Mouse (Mus musculus) myocyte (in vitro differentiated cells): Measurements from ENCODE around the gene Cd180. TPM values are rescaled to one million over a fixed set of nuclear protein-coding genes. Genes with fewer than 3 reads are reported as not detected.

Experiments used
- H3K27me3 ChIP-seq: one replicate; pipeline ENCODE4 v1.6.1; 2011; ENCODE audit not compliant: control insufficient read depth, insufficient read depth, insufficient read length
- H3K36me3 ChIP-seq: one replicate; pipeline ENCODE4 v1.6.1; 2011; ENCODE audit not compliant: control insufficient read depth, insufficient read depth
- H3K4me2 ChIP-seq: one replicate; pipeline ENCODE4 v1.6.1; 2011; ENCODE audit warnings: low read depth, control low read depth
- H3K4me3 ChIP-seq: one replicate; pipeline ENCODE4 v1.5.1; 2011; ENCODE audit warnings: mild to moderate bottlenecking, control low read depth, moderate library complexity
- H3K79me2 ChIP-seq: one replicate; pipeline ENCODE4 v1.6.1; 2011; ENCODE audit not compliant: control insufficient read depth, insufficient read depth
- H3ac ChIP-seq: one replicate; pipeline ENCODE4 v1.6.1; 2011; ENCODE audit not compliant: control insufficient read depth, insufficient read length
- CEBPB ChIP-seq: IDR thresholded peaks from 2 replicates; pipeline ENCODE4 v1.6.1; 2011; ENCODE audit warnings: mild to moderate bottlenecking, moderate library complexity; ENCODE audit not compliant: poor library complexity, insufficient read depth, severe bottlenecking
- E2F4 ChIP-seq: IDR thresholded peaks from one replicate; pipeline ENCODE4 v1.6.1; 2011; ENCODE audit warnings: mild to moderate bottlenecking, control low read depth, moderate library complexity; ENCODE audit not compliant: insufficient read depth
- MAX ChIP-seq: IDR thresholded peaks from one replicate; pipeline ENCODE4 v1.6.1; 2011; ENCODE audit warnings: low read depth, mild to moderate bottlenecking, control low read depth
- MYOD1 ChIP-seq, 3 experiments: IDR thresholded peaks; one replicate each; pipeline ENCODE4 v1.6.1; 2011; ENCODE audit warnings: control low read depth in 2 of 3, low read depth in 2 of 3, mild to moderate bottlenecking in 2 of 3, moderate library complexity in 1 of 3; ENCODE audit not compliant: insufficient read length in 2 of 3, control insufficient read depth in 1 of 3
- MYOG ChIP-seq, 3 experiments: IDR thresholded peaks; one replicate each; pipeline ENCODE4 v1.6.1; 2011; ENCODE audit warnings: control low read depth in 2 of 3, low read depth in 2 of 3, mild to moderate bottlenecking in 2 of 3; ENCODE audit not compliant: insufficient read length in 2 of 3, control insufficient read depth in 1 of 3, insufficient read depth in 1 of 3
- POLR2A ChIP-seq: IDR thresholded peaks from one replicate; pipeline ENCODE4 v1.6.1; 2011; ENCODE audit warnings: low read depth, mild to moderate bottlenecking, control low read depth, moderate library complexity; ENCODE audit not compliant: insufficient read length
- POLR2AphosphoS2 ChIP-seq: IDR thresholded peaks from one replicate; pipeline ENCODE4 v1.6.1; 2011; ENCODE audit warnings: low read depth, control low read depth; ENCODE audit not compliant: insufficient read length
- REST ChIP-seq: IDR thresholded peaks from one replicate; pipeline ENCODE4 v1.6.1; 2011; ENCODE audit warnings: mild to moderate bottlenecking, control low read depth, moderate library complexity; ENCODE audit not compliant: insufficient read depth, insufficient read length
- SRF ChIP-seq: IDR thresholded peaks from one replicate; pipeline ENCODE4 v1.6.1; 2011; ENCODE audit warnings: low read depth; ENCODE audit not compliant: control insufficient read depth, insufficient read length
- TCF12 ChIP-seq: IDR thresholded peaks from one replicate; pipeline ENCODE4 v1.6.1; 2011; ENCODE audit warnings: mild to moderate bottlenecking, control low read depth; ENCODE audit not compliant: poor library complexity, insufficient read depth, severe bottlenecking
- TCF3 ChIP-seq: IDR thresholded peaks from one replicate; pipeline ENCODE4 v1.6.1; 2011; ENCODE audit warnings: low read depth, control low read depth; ENCODE audit not compliant: insufficient read length
- USF1 ChIP-seq: IDR thresholded peaks from one replicate; pipeline ENCODE4 v1.6.1; 2011; ENCODE audit warnings: low read depth, mild to moderate bottlenecking, control low read depth, moderate library complexity
- polyA plus RNA-seq: library from polyadenylated mRNA; unstranded; fragments of >200 nt; fragmentation: generic; extraction: Trizol; gene quantifications from one replicate; pipeline ENCODE4 v1.2.1, GENCODE M21; 2012; ENCODE audit warnings: missing spikeins

Gene Cd180
- polyA plus RNA-seq, 1 experiment = 0.14 TPM

GRCm38 (mm10) chr13:102756071-102756470 lies 62.7 kb downstream of the Cd180 start:
- no peak overlapping the region for H3ac ChIP-seq
- no peak overlapping the region for H3K4me3 ChIP-seq
- H3K4me2 ChIP-seq = no peak overlapping the region
- H3K79me2 ChIP-seq = no peaks in the 10 kb centered on the region
- no peaks in the 10 kb centered on the region for H3K27me3 ChIP-seq
- TF ChIP-seq MYOD1 (IDR thresholded peaks at IDR 0.05; ENCODE audit: control insufficient read depth in 1 of 3, insufficient read length in 2 of 3, low read depth in 2 of 3) (no peak), TCF3 (no peak), E2F4 (no peak), REST (no peak), CEBPB (no peak), MAX (no peak), USF1 (no peak), SRF (no peak), POLR2A (no peak), MYOG (IDR thresholded peaks at IDR 0.05; ENCODE audit: control insufficient read depth in 1 of 3, insufficient read depth in 1 of 3, insufficient read length in 2 of 3, low read depth in 2 of 3) (no peak), TCF12 (no peak), POLR2AphosphoS2 (no peak)
- peaks cover 72% of the 10 kb centered on the region for H3K36me3 ChIP-seq

DNA sequence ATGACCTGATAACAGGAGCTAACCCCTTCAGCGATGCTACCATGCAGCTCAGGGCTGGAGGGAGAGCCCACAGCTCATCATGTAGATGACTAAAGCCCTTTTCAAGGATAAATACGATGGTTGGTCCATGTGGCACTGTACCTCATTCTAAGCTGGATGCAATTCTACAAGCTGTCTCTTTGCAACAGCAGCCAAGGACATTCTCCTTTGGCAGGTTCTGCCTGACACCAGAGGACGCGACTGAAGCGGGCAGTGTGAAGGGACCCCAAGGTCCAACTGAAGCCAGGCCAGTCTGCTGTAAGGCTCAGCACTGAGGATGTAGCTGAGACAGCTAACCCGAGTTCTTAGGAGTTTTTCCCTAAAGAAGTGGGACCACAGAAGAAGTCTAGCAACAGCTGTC lies 64.7 kb downstream of the Cd180 start:
- Histone ChIP-seq H3K36me3 (peaks cover 54% of the 10 kb centered on the region), H3K4me2 (no peak overlapping the region), H3K79me2 (no peaks in the 10 kb centered on the region), H3K4me3 (no peak overlapping the region), H3K27me3 (no peaks in the 10 kb centered on the region), H3ac (no peak overlapping the region)
- no peak for TF ChIP-seq TCF3
- TF ChIP-seq CEBPB = no peak
- TF ChIP-seq POLR2A = no peak
- TF ChIP-seq MYOD1 (IDR thresholded peaks at IDR 0.05; ENCODE audit: control insufficient read depth in 1 of 3, insufficient read length in 2 of 3, low read depth in 2 of 3) = no peak
- no peak for TF ChIP-seq MAX
- no peak for TF ChIP-seq REST
- TF ChIP-seq E2F4 = no peak
- no peak for TF ChIP-seq SRF
- no peak for TF ChIP-seq POLR2AphosphoS2
- TF ChIP-seq MYOG (IDR thresholded peaks at IDR 0.05; ENCODE audit: control insufficient read depth in 1 of 3, insufficient read depth in 1 of 3, insufficient read length in 2 of 3, low read depth in 2 of 3) = no peak

- H3K27me3 ChIP-seq = no peaks in the 10 kb centered on the region
- peaks cover 42% of the 10 kb centered on the region for H3K36me3 ChIP-seq
- TF ChIP-seq MYOG (IDR thresholded peaks at IDR 0.05; ENCODE audit: control insufficient read depth in 1 of 3, insufficient read depth in 1 of 3, insufficient read length in 2 of 3, low read depth in 2 of 3) (no peak), USF1 (no peak), E2F4 (no peak), TCF3 (no peak), REST (no peak), POLR2AphosphoS2 (no peak)
- no peaks in the 10 kb centered on the region for H3K79me2 ChIP-seq
- H3K4me3 ChIP-seq = no peak overlapping the region
- H3ac ChIP-seq = no peak overlapping the region
- H3K4me2 ChIP-seq = no peak overlapping the region
Observed at GRCm38 (mm10) chr13:102761410-102761809, 68.1 kb downstream of the Cd180 start.

GRCm38 (mm10) chr13:102762203-102762602 lies 68.8 kb downstream of the Cd180 start:
- Histone ChIP-seq H3K36me3 (peaks cover 45% of the 10 kb centered on the region), H3K79me2 (no peaks in the 10 kb centered on the region), H3K4me2 (no peak overlapping the region), H3K27me3 (no peaks in the 10 kb centered on the region), H3ac (no peak overlapping the region), H3K4me3 (no peak overlapping the region)
- TF ChIP-seq TCF12 = no peak
- TF ChIP-seq MYOG (IDR thresholded peaks at IDR 0.05; ENCODE audit: control insufficient read depth in 1 of 3, insufficient read depth in 1 of 3, insufficient read length in 2 of 3, low read depth in 2 of 3) = no peak
- no peak for TF ChIP-seq MYOD1 (IDR thresholded peaks at IDR 0.05; ENCODE audit: control insufficient read depth in 1 of 3, insufficient read length in 2 of 3, low read depth in 2 of 3)
- no peak for TF ChIP-seq MAX
- no peak for TF ChIP-seq REST
- TF ChIP-seq CEBPB = no peak
- TF ChIP-seq USF1 = no peak
- TF ChIP-seq POLR2AphosphoS2 = no peak
- TF ChIP-seq E2F4 = no peak
- no peak for TF ChIP-seq POLR2A
- TF ChIP-seq SRF = no peak
- TF ChIP-seq TCF3 = no peak

GRCm38 (mm10) chr13:102764218-102764617 lies 70.9 kb downstream of the Cd180 start:
- TF ChIP-seq MAX (no peak), REST (no peak), POLR2AphosphoS2 (no peak), POLR2A (no peak), E2F4 (no peak), TCF3 (no peak), CEBPB (no peak), TCF12 (no peak), USF1 (no peak), SRF (no peak), MYOG (IDR thresholded peaks at IDR 0.05; ENCODE audit: control insufficient read depth in 1 of 3, insufficient read depth in 1 of 3, insufficient read length in 2 of 3, low read depth in 2 of 3) (no peak), MYOD1 (IDR thresholded peaks at IDR 0.05; ENCODE audit: control insufficient read depth in 1 of 3, insufficient read length in 2 of 3, low read depth in 2 of 3) (no peak)
- no peaks in the 10 kb centered on the region for H3K79me2 ChIP-seq
- peaks cover 39% of the 10 kb centered on the region for H3K36me3 ChIP-seq
- H3K4me2 ChIP-seq = no peak overlapping the region
- no peak overlapping the region for H3K4me3 ChIP-seq
- no peaks in the 10 kb centered on the region for H3K27me3 ChIP-seq
- no peak overlapping the region for H3ac ChIP-seq
